Mouse (Mus musculus) right cerebral cortex, postnatal 10 days (tissue): ENCODE results near the gene Fam20a.
A peak's percentile ranks its signal among the peaks of the same experiment; 100 is the strongest.

ENCODE experiments used
- DNase-seq, 2 experiments: peaks; one replicate each; pipeline ENCODE4 v3.0.0; 2021; ENCODE audit warnings: low spot score in 2 of 2

The Fam20a gene

GRCm38 (mm10) chr11:109654581-109654980 is 67.5 kb downstream of the Fam20a start:
- DNase-seq: no peak

GRCm38 (mm10) chr11:109653201-109653600 is 68.9 kb downstream of the Fam20a start:
- no peak for DNase-seq

- no peak for DNase-seq
These were observed 69.6 kb downstream of the Fam20a start for GRCm38 (mm10) chr11:109652505-109652904.

- peak; percentile 39 to 48 for DNase-seq
These were observed 70.5 kb downstream of the Fam20a start for GRCm38 (mm10) chr11:109651566-109652024.

GRCm38 (mm10) chr11:109650788-109651565 is 71.1 kb downstream of the Fam20a start:
- DNase-seq: peak; percentile 97

GRCm38 (mm10) chr11:109649975-109650701 is 71.9 kb downstream of the Fam20a start:
- DNase-seq: peak; percentile 91 to 93

GRCm38 (mm10) chr11:109649206-109649605 is 72.9 kb downstream of the Fam20a start, which contains the start of gene Prkar1a:
TSS of gene Prkar1a (plus strand) at chr11:109649405.
- DNase-seq: peak; percentile 45 to 53

- peak; percentile 69 to 76 for DNase-seq
These were observed 73.6 kb downstream of the Fam20a start for GRCm38 (mm10) chr11:109648510-109648909.

- DNase-seq: no peak
These were observed 80.4 kb downstream of the Fam20a start for GRCm38 (mm10) chr11:109641498-109642222.

GRCm38 (mm10) chr11:109635871-109636395 is 86.1 kb downstream of the Fam20a start:
- no peak for DNase-seq

- no peak for DNase-seq
These were observed 87.2 kb downstream of the Fam20a start for GRCm38 (mm10) chr11:109634928-109635327.

- DNase-seq: peak in 1 of 2 experiments; percentile 41
These were observed 93.0 kb downstream of the Fam20a start for GRCm38 (mm10) chr11:109629021-109629521.

- no peak for DNase-seq
These were observed 94.0 kb downstream of the Fam20a start for GRCm38 (mm10) chr11:109628099-109628498.

GRCm38 (mm10) chr11:109627648-109628047 is 94.4 kb downstream of the Fam20a start:
- DNase-seq: no peak

- DNase-seq: no peak
These were observed 98.8 kb downstream of the Fam20a start for GRCm38 (mm10) chr11:109623238-109623637.

- DNase-seq: no peak
These were observed 99.5 kb downstream of the Fam20a start for GRCm38 (mm10) chr11:109622518-109623037.

GRCm38 (mm10) chr11:109621183-109621582 is 100.9 kb downstream of the Fam20a start:
- DNase-seq: peak; percentile 68 to 80

GRCm38 (mm10) chr11:109620356-109620755 is 101.7 kb downstream of the Fam20a start:
- DNase-seq: no peak
